Mouse (Mus musculus) forebrain, embryonic 14.5 days (tissue): ENCODE data around the gene Eef1akmt2. TPM values are rescaled to one million over a fixed set of nuclear protein-coding genes. Genes with fewer than 3 reads are reported as not detected.

ENCODE experiments used
- ATAC-seq: fragments of 200-750 bp; cut with Nextera tagmentation; 2 replicates; pipeline ENCODE4 v1.8.0; 2017; ENCODE audit warnings: mild to moderate bottlenecking, moderate library complexity
- DNase-seq: peaks from one replicate; pipeline ENCODE4 v3.0.0-alpha.2; 2015; ENCODE audit warnings: low spot score
- H3K27ac ChIP-seq: fragments of 300-500 bp; sonication (generic); 2 replicates; pipeline ENCODE4 v1.5.1; 2014; ENCODE audit warnings: low read depth, mild to moderate bottlenecking, control low read depth, low read length, moderate library complexity
- H3K27me3 ChIP-seq: fragments of 300-500 bp; sonication (generic); replicated peaks from 2 replicates; pipeline ENCODE4 v1.6.1; 2014; ENCODE audit warnings: low read length, control low read depth, mixed read lengths; ENCODE audit not compliant: control insufficient read depth, insufficient read depth
- H3K36me3 ChIP-seq: fragments of 300-500 bp; sonication (generic); 2 replicates; pipeline ENCODE4 v1.6.1; 2014; ENCODE audit warnings: low read length, control low read depth; ENCODE audit not compliant: control insufficient read depth, insufficient read depth
- H3K4me1 ChIP-seq: fragments of 300-500 bp; sonication (generic); 2 replicates; pipeline ENCODE4 v1.6.1; 2014; ENCODE audit warnings: antibody characterized with exemption, low read length, control low read depth; ENCODE audit not compliant: control insufficient read depth, insufficient read depth
- H3K4me2 ChIP-seq: fragments of 300-500 bp; sonication (generic); 2 replicates; pipeline ENCODE4 v1.6.1; 2014; ENCODE audit warnings: mild to moderate bottlenecking, control low read depth, low read length
- H3K4me3 ChIP-seq: fragments of 300-500 bp; sonication (generic); 2 replicates; pipeline ENCODE4 v1.5.1; 2014; ENCODE audit warnings: low read depth, low read length, control low read depth
- H3K9ac ChIP-seq: fragments of 300-500 bp; sonication (generic); 2 replicates; pipeline ENCODE4 v1.6.1; 2014; ENCODE audit warnings: mild to moderate bottlenecking, low read length, control low read depth, moderate library complexity
- H3K9me3 ChIP-seq: fragments of 300-500 bp; sonication (generic); replicated peaks from 2 replicates; pipeline ENCODE4 v1.6.1; 2016; ENCODE audit warnings: low read length, control low read depth, mixed read lengths; ENCODE audit not compliant: control insufficient read depth
- whole genome bisulfite sequencing: fragments of 180-500 bp; shearing (Covaris S2); extraction: QIAGEN DNeasy Blood & Tissue Kit; methylation state at CpG from one replicate; pipeline ENCODE4 v1.1.7; 2014; 5-methylcytosine and 5-hydroxymethylcytosine counted together
- polyA plus RNA-seq: library from polyadenylated mRNA; unstranded; fragments of >200 nt; fragmentation: Nextera tagmentation; extraction: Ambion mirVana; gene quantifications from 2 replicates; pipeline ENCODE4 v1.2.1, GENCODE M21; 2014

Gene Eef1akmt2
- polyA plus RNA-seq, 1 experiment from 2014 or later, result 99.8 TPM

DNA sequence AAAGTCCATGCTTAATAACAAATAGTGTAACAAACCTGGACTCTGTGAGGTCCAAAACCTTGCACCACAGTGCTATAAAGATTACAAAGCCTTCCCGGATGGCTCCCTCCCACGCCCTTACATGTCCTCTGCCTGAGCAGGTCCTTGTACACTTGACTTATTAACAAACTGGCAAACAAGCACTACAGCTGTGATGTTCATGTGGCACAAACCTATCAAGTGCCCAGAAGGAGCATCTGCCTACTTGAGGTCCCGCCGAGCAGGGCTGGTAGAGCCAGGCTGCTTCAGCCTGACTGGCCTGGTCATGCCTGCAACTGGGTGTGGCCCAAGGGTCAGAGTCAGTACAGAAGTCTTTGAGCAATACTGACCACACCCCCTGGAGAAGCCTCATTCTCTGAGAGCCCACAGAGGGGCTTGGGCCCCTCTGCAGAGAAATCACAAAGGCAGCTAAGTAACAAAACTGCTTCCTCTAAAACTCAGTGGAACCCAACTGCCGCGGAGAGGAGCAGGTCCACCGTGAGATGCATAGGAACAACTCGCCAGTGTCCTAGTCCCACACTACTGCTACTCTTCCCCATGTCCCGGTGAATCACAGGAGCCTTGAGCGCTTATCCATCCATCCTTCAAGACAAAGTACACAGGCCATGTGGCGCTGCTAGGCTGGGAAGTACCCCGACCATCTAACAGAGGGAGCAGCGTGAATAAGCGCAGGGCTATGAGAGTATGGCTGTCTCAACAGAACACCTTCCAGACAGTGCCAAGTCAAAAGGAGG lies 61.8 kb downstream of the Eef1akmt2 start:
- H3K9me3 ChIP-seq, result no peaks in the 10 kb centered on the region
- no peaks in the 10 kb centered on the region for H3K36me3 ChIP-seq
- H3K27ac ChIP-seq, result no peak overlapping the region
- H3K4me3 ChIP-seq, result no peak overlapping the region
- no peak overlapping the region for H3K4me2 ChIP-seq
- H3K4me1 ChIP-seq, result peaks cover 12% of the 10 kb centered on the region
- WGBS, result 92% methylated on average over 14 of the region's 14 CpGs
- ATAC-seq (no peak), DNase-seq (no peak)
- H3K27me3 ChIP-seq, result no peaks in the 10 kb centered on the region
- no peak overlapping the region for H3K9ac ChIP-seq

DNA sequence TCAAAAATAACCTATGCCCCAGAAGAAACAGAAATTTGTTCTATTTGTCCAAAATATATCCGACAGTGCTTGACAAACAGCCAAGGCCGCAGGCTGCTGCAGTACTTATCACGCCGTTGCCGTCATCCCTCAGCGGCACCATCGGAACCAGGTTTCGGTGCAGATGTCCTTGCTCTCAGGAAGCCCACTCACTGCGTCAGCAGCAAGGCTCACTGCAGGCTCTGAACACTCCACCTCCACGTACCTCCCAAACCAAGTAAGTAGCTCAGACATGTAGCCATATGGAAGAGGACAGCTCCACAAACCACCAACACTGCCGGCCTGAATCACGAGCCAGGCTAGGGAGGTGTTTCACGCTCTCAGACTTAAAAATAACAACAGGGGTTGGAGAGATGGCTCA lies 63.6 kb downstream of the Eef1akmt2 start:
- 97% methylated on average over 13 of the region's 13 CpGs for WGBS

DNA sequence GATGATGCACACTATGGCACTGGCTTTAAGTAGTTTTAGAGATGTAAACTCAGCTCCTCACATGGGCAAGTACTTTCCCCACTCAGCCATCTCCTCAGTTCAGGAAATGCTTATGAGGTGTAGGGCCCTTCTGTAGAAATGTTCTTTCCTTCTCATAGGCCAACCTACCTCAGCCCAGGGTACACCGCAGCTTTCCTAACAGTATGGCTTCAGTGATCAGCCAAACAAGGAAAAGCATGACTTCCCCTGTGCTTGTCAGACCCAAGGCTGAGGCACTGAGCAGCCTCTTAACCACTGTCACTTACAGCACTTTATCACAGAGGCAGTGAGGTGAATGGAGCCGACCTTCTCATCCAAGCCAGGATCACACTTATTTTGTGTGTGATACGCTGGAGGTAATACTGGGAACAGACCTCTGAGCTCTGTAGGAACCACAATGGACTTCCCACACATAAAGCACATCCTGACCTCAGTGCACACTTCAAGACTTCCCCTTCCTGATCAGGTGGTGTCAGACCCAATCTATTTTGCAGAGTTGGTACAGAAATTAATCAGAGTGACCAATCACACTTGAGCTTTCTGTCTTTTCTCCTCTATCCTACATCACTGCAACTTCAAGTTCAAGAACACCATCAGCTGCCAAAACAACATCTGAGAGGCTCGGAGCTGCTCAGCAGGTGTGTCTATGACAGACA lies 64.8 kb downstream of the Eef1akmt2 start:
- H3K4me1 ChIP-seq, result peaks cover 13% of the 10 kb centered on the region
- no peaks in the 10 kb centered on the region for H3K9me3 ChIP-seq
- no peak overlapping the region for H3K27ac ChIP-seq
- no peaks in the 10 kb centered on the region for H3K36me3 ChIP-seq
- 90% methylated on average over 4 of the region's 4 CpGs for WGBS
- no peaks in the 10 kb centered on the region for H3K27me3 ChIP-seq
- no peak overlapping the region for H3K4me2 ChIP-seq
- ATAC-seq (no peak), DNase-seq (no peak)
- no peak overlapping the region for H3K9ac ChIP-seq
- H3K4me3 ChIP-seq, result no peak overlapping the region

More for the DNA sequence above, 63.6 kb downstream of the Eef1akmt2 start:
- Histone ChIP-seq H3K36me3 (no peaks in the 10 kb centered on the region), H3K27me3 (no peaks in the 10 kb centered on the region), H3K4me1 (peaks cover 13% of the 10 kb centered on the region), H3K9ac (no peak overlapping the region), H3K27ac (no peak overlapping the region), H3K4me2 (no peak overlapping the region), H3K9me3 (no peaks in the 10 kb centered on the region), H3K4me3 (no peak overlapping the region)
- DNase-seq (no peak), ATAC-seq (no peak)

DNA sequence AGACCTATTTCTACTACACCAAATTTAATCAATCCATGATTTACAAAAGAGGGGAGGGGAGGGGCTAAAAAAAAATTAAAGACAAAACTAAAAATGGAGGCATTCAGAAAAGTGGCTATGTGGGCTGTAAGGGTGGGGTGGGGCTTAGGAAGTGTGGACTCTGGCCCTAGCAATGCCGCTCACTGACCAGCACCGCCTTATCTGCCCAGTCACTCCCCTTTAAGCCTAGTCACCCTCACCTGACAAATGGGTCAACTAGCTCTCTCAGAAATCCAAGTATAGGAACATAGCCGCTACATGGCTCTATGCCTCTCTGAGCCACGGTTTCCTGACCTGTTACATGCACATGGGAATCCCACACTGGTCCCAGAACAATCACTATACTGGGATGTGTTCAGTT lies 65.5 kb downstream of the Eef1akmt2 start:
- Histone ChIP-seq H3K4me1 (peaks cover 13% of the 10 kb centered on the region), H3K9ac (no peak overlapping the region), H3K9me3 (no peaks in the 10 kb centered on the region), H3K4me3 (no peak overlapping the region), H3K4me2 (no peak overlapping the region), H3K27ac (no peak overlapping the region), H3K36me3 (no peaks in the 10 kb centered on the region), H3K27me3 (no peaks in the 10 kb centered on the region)
- ATAC-seq (no peak), DNase-seq (no peak)
- WGBS, result 91% methylated on average over 4 of the region's 4 CpGs

DNA sequence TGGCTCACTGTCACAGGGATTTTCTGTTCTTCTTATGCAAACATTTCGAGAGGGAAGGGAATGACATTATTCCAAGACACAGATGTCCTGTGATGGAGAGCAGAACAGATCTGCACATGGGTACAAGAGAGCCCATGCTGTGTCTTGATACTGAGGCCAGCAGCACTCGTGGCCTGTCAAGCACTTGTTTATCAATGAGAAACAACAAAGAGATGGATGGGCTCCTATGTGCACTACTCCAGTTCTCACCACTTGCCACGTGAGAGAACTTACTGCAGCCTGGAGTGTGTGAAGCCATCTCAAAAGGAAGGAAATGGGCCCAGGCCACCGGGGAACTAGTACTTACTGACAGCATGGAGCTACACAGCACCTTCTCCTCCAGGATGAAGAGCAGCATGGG lies 66.0 kb downstream of the Eef1akmt2 start:
- no peak overlapping the region for H3K4me3 ChIP-seq
- ATAC-seq (peak; percentile 20; the same call in 1 of the 2 replicates), DNase-seq (no peak)
- WGBS, result 44% methylated on average over 4 of the region's 4 CpGs
- H3K9me3 ChIP-seq, result no peaks in the 10 kb centered on the region
- no peak overlapping the region for H3K27ac ChIP-seq
- H3K36me3 ChIP-seq, result no peaks in the 10 kb centered on the region
- H3K4me2 ChIP-seq, result no peak overlapping the region
- H3K4me1 ChIP-seq, result peaks cover 18% of the 10 kb centered on the region
- no peaks in the 10 kb centered on the region for H3K27me3 ChIP-seq
- H3K9ac ChIP-seq, result no peak overlapping the region

DNA sequence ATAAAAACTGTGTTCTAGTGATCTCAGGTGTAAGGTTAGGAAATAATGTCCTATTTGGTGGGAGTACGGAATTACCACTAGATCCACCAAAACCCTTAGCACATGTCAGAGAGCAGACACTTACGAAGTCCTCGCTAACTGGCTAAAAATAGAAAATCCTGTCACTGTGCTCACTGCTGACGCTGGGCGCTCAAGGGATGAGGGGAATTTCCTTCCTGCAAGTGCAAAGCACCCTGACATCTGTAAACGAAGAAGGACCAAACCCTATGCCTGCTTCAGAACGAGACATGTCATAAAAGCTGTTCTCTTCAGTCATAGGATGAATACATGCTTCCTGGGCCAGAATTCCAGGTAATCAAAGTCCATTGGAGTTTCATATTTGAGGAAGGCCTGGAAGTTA lies 66.5 kb downstream of the Eef1akmt2 start:
- 74% methylated on average over 7 of the region's 7 CpGs for WGBS

DNA sequence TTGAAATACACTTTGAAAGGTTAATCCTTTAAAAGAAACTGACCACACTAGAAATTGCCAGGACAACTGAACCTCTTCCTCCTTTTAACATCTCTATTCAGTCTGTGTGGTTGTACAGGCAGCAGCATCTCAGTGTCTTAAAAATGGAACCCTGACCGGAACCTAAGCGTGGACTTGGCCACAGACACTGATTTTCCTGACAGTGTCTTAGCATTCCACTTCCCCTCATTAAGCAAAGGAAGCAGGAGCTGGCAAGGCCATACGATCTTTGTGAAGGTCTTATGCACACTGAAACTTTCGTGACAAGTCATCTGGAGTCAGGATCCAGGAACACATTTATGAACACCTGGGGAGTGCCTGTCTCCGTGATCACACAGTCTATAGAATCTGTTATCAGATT lies 68.4 kb downstream of the Eef1akmt2 start:
- H3K4me3 ChIP-seq, result no peak overlapping the region
- H3K36me3 ChIP-seq, result no peaks in the 10 kb centered on the region
- H3K4me2 ChIP-seq, result no peak overlapping the region
- ATAC-seq (no peak), DNase-seq (no peak)
- H3K9ac ChIP-seq, result no peak overlapping the region
- H3K27ac ChIP-seq, result no peak overlapping the region
- no peaks in the 10 kb centered on the region for H3K9me3 ChIP-seq
- WGBS, result 83% methylated on average over 5 of the region's 5 CpGs
- no peaks in the 10 kb centered on the region for H3K27me3 ChIP-seq
- H3K4me1 ChIP-seq, result peaks cover 34% of the 10 kb centered on the region

More for the DNA sequence above, 66.5 kb downstream of the Eef1akmt2 start:
- ATAC-seq, result no peak
- Histone ChIP-seq H3K4me2 (no peak overlapping the region), H3K9ac (no peak overlapping the region), H3K27me3 (no peaks in the 10 kb centered on the region), H3K4me1 (peaks cover 23% of the 10 kb centered on the region), H3K9me3 (no peaks in the 10 kb centered on the region), H3K27ac (no peak overlapping the region), H3K4me3 (no peak overlapping the region), H3K36me3 (no peaks in the 10 kb centered on the region)
- DNase-seq, result no peak

DNA sequence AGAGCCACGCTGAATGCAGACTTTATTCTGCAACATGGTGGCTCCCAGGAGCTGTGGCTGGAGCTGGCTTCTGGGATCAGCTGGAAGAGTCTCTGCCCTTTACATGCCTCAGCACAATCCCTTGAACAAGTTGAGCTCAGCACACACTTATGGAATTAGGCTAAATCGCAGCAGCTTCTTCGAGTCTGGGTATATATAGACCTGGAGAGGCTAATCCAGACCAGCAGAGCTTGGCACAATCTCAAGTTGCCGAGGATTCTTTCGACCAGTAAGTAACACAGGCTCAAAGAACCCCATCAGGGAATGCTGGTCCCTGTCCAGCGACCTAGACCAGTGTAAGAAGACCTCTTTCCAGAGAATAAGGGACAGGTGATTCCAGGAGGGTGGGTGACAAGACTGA lies 70.6 kb downstream of the Eef1akmt2 start:
- Histone ChIP-seq H3K9ac (no peak overlapping the region), H3K4me1 (peaks cover 31% of the 10 kb centered on the region), H3K36me3 (peaks cover 20% of the 10 kb centered on the region), H3K4me3 (no peak overlapping the region), H3K4me2 (no peak overlapping the region), H3K9me3 (no peaks in the 10 kb centered on the region), H3K27ac (peak overlapping the region; percentile 77), H3K27me3 (no peaks in the 10 kb centered on the region)
- DNase-seq, result no peak
- 53% methylated on average over 6 of the region's 6 CpGs for WGBS
- ATAC-seq, result no peak
